Mouse (Mus musculus): ENCODE measurements around the gene Loxl1. TPM values are rescaled to one million over a fixed set of nuclear protein-coding genes. Genes with fewer than 3 reads are reported as not detected.
"Not testable (repeated sequence)": the region's sequence is repeated elsewhere in the genome, so short reads cannot be mapped to it uniquely, and the experiment has no call there.

Loxl1 gene
- total RNA-seq, 1 experiment from 2014 or later: not detected

DNA sequence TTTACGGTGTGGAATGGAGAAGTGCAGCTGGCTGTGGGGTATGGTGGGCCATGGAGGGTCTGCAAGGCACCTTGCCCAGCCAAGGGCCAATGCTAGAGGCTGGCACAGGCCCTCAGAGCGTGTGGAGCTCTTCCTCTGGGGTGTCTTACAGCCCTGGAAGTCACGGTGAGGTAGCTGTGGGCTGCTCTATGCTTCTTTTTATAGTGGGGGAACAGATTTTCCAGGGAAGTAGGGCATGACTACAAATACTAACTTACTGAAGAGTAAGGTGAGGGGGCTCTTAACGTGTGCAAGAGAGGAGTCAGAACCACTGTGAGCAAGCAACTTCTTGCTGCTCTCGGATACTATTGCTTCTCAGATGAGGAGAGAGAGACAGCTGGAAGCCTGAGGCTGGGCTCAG, 50.5 kb downstream of the Loxl1 start:
- no peak for ATAC-seq (ENCODE audit: extremely low read depth, insufficient number of reproducible peaks, low FRiP score, poor library complexity, severe bottlenecking)

DNA sequence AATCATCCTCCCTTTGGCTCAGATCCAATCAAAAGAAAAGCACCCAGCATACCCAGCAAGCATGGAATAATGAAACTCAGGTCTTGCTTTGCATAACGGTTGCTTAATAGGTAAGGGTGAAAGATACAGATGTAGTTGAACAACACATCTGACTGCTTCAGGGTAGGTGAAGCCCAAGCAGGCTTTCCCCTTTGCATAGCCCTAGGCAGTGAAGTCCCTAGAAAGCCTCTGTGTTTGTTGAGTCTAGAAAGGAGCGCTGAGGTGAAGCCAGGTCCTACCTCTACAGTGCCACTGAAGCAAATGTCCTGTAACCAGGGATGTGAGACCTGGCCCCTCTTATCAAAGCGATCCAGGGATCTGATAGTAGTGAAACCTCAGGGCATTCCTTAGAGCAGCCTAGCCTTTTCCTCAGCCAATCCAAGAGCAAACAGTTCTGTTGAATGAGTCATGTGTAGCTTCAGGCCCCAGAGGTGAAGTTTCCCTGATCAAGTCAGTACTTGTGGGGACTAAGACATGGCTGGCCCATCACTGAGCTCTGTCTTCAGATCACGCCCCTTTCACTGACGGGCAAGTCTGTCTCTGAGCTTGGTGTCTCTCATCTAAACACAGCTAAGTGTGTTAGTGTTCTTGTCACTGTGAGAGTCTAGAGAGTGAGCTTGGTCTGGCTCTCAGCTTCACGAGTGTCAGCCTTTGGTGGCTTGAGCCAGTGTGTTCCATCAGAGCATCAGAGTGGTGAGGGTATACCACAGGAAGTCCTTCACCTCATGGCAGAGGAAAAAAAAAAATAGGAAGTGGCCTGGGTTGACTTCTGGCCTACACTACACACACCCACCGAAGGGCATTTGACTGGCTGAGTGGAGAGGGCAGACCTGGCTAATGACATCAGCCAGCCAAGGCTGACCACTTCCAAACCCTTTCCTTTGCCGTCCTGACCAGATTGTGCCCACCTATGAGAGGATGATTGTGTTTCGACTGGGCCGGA, 57.0 kb downstream of the Loxl1 start:
- ATAC-seq (ENCODE audit: extremely low read depth, insufficient number of reproducible peaks, low FRiP score, poor library complexity, severe bottlenecking): no peak

DNA sequence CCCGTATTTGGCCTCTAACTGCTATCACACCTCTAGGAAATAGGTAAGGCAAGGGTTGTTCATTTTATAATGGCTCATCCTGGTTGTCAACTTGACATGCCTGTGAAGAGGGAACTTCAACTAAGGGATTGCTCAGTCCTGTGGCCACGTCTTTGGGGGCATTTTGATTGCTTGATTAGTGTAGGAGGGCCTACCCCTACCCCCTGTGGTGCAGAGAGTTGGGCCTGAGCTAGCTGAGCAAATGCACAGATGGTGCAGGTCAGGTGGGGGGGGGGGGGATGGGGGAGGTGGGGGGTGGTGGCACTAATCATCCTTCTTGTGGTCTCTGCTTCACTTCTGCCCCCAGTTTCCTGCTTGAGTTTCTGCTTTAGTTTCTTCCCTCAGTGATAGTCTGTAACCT, 57.9 kb downstream of the Loxl1 start:
- no peak for ATAC-seq (ENCODE audit: extremely low read depth, insufficient number of reproducible peaks, low FRiP score, poor library complexity, severe bottlenecking)

DNA sequence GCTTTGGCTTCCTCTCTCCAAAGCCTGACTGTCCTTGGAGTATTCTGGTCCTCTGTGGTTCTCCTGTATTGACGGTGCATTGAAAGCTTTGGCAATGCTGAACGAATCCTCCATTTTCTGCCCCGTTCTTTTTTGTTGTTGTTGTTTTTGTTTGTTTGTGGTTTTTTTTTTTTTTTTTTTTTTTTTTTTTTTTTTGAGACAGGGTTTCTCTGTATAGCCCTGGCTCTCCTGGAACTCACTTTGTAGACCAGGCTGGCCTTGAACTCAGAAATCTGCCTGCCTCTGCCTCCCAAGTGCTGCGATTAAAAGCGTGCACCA, 59.2 kb downstream of the Loxl1 start:
- not testable (repeated sequence) for ATAC-seq (ENCODE audit: extremely low read depth, insufficient number of reproducible peaks, low FRiP score, poor library complexity, severe bottlenecking)

DNA sequence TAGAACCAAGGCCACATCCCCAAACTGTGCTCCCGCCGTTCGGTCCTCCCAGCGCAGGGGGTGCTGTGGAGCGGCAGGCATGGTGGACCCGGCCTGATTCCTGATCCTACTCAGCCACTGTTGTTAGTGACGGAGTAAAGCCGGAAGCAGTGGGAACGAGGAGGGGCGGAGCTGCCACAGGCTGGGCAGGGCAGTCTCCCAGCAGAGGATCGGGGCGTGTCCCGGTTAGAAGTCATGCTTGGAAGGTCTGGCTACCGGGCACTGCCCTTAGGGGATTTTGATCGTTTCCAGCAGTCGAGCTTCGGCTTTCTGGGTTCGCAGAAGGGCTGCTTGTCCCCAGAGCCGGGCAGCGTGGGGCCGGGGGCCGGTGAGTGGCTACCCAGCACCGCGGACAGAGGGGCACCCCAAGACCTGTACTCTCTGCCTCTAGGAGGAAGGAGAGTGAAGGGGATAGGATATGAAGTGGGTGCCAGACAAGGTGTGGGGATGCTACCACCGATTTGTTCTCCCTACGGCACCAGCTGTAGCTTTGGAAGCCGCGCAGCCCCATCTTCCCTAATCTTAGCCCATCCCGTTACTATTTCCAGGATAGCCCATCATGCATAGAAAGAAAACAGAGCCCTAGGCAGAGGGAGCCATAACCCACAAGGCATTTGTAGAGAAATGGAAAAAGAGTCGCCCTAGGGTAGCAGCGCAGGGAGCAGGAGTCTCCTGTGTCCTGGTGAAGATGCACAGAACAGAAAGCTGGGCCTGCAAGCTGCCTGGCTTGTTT, 59.8 kb downstream of the Loxl1 start, which contains the start of gene Stoml1:
Gene Stoml1 (plus strand): TSS at position 132 of the 772 bp plus-strand sequence.
- ATAC-seq (ENCODE audit: extremely low read depth, insufficient number of reproducible peaks, low FRiP score, poor library complexity, severe bottlenecking): peak; percentile 92

DNA sequence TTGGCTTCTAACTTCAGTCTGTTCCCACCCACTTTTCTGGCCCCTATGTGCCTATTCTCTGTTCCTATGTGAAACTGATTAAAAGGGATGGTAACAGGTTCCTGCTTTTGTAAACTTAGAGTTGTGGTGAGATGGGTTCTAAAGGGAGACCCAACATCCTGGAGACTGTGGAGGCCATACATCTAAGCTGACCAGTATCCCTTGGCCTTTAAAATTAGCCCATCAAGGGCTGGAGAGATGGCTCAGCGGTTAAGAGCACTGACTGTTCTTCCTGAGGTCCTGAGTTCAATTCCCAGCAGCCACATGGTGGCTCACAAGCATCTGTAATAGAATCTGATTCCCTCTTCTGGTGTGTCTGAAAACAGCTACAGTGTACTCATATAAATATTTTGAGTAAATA, 62.3 kb downstream of the Loxl1 start:
- ATAC-seq (ENCODE audit: extremely low read depth, insufficient number of reproducible peaks, low FRiP score, poor library complexity, severe bottlenecking): not testable (repeated sequence)

DNA sequence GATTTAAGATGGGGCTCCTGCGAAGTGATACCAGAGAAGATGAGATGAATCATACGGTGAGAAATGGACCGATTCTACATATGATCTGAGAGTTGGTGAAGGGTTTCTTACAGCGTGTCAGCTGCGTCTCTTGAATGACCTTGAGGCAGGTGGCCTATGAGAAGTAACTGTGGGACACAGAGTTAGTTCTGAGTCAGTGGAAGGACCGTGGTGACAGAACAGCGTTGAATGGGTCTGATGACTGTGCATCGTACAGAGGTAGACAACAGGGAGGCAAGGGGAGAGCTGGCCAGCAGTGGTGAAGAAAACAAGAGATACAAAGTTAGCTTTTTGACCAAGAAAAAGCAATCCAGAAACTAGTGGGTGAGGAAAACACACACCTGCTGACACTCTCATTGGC, 62.7 kb downstream of the Loxl1 start:
- ATAC-seq (ENCODE audit: extremely low read depth, insufficient number of reproducible peaks, low FRiP score, poor library complexity, severe bottlenecking): no peak

DNA sequence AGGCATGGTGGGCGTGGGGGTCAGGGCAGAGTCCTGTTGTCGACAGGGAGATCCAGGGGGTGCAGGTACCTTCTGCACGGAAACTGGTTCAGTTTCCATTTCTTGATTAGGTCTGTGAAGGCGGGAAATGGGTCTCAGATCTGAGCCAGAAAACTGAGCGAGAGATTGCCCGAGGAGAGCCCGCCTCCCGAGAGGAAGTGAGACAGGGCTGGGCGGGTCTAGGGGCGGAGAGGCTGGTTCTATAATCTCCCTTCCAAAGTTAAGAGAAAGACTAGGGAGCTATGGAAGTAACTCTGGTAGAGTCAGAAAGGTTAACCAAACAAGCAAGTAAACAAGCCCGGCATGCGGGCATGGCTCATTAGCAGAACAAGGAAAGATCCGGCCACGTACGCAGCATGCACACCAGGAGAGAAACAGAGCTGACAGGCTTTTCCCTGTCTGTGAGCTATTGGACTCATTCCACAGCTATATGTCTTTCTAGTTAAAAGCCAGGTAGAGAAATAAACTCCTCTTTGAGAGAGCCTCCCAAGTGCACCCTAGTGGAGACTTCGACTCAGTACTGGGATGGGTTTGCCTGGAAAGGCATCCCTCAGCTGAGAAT, 63.3 kb downstream of the Loxl1 start, which contains the start of gene Pml:
Gene Pml (minus strand): TSS at position 195 of the 601 bp plus-strand sequence.
- ATAC-seq (ENCODE audit: extremely low read depth, insufficient number of reproducible peaks, low FRiP score, poor library complexity, severe bottlenecking): peak; percentile 20; the same call in 1 of the 2 replicates

DNA sequence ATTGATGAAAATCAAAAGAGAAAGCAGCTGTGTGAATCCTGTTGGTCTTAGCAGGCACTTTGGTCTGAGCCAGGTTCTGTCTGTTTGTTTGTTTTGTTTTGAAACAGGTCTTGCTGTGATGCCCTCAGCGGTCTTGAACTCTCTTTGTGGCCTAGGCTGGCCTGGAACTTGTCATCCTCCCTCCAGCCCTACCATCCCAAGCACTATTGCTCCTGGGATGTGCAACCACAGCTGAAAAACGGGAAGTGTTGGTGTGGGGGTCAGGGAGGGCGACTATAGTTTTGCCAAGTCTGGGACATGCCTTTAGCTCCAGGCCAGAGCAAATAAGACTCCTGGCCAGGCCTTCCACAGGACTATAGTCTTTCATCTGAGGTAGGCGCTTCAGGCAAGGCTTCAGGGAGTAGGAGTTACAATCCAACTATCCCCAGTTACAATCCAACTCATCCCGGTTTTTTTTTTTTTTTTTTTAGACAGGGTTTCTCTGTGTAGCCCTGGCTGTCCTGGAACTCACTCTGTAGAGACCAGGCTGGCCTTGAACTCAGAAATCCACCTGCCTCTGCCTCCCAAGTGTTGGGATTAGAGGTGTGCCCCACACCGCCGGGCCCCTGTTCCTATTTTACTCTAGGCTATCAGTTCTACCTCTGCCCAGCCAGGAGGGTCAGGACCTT, 64.1 kb downstream of the Loxl1 start:
- ATAC-seq (ENCODE audit: extremely low read depth, insufficient number of reproducible peaks, low FRiP score, poor library complexity, severe bottlenecking): no peak

DNA sequence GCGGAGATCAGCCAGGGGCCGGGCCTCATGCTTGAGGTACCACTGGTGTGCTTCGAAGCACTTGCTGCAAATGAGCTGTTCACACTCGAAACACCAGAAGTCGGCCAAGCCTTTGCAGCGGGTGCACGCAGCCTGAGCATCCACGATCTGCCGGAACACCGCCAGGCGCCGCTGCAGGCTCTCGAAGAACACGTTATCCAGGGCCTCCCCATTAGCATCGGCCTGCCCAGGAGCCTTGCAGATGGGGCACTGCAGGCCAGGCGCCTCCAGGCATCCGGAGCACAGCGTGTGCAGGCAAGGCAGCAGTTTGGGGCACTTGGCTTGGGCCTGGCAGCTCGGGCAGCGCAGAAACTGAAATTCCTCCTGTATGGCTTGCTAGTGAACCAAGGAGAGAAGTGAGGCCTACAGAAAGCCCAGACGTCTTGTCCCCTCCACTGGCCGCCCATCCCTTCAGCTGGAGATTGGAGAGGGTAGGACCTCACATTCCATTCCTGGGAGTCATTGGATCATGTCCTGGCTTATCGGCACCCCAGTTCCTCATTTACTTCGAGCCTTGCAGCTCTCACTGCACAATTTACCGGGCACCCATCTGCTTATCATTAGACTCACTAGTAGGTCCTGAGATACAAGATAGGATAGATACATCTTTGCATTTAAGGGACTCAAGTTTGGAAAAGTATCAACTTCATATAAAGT, 65.8 kb downstream of the Loxl1 start:
- ATAC-seq (ENCODE audit: extremely low read depth, insufficient number of reproducible peaks, low FRiP score, poor library complexity, severe bottlenecking): peak; percentile 82

DNA sequence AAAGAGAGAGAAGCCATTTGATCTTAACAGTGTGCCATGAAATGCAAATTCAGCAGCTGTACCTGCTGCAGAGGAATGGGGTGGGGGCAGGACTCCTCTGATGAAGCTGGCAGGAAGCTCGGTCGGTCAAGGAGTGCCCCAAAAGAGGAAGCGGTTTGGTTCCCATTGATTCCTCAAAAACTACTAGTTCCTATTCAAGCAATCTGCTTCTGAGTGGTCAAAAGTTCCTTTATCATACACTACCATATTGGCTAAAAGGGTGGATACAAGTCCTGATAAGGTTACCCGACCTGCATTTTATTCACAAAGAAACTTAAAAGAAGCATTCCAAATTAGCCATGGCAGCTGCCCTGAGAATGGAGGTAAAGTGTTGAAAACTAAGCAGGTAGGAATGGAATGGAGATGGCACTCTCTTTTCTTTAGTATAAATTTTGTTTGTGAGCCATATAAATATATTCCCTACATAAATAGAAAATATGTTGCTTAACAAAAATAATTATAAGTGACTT, 66.8 kb downstream of the Loxl1 start:
- no peak for ATAC-seq (ENCODE audit: extremely low read depth, insufficient number of reproducible peaks, low FRiP score, poor library complexity, severe bottlenecking)

DNA sequence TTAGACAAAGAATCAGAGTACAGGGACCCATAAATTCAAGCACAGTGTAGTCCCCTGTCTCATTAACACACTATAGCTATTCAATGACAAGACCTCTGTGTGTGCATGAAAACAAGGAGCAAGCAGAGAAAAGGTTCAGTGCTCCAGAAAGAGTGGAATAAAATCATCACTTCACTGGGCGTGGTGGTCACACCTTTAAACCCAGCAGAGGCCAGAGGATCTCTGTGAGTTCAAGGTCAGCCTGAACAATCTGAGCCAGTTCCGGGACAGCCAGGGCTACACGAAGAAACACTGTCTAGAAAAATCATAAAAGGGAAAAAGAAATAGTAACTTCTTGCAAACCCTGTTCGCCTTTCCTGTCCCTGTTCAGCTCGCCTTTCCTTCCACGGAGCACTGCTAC, 69.3 kb downstream of the Loxl1 start:
- ATAC-seq (ENCODE audit: extremely low read depth, insufficient number of reproducible peaks, low FRiP score, poor library complexity, severe bottlenecking): no peak

DNA sequence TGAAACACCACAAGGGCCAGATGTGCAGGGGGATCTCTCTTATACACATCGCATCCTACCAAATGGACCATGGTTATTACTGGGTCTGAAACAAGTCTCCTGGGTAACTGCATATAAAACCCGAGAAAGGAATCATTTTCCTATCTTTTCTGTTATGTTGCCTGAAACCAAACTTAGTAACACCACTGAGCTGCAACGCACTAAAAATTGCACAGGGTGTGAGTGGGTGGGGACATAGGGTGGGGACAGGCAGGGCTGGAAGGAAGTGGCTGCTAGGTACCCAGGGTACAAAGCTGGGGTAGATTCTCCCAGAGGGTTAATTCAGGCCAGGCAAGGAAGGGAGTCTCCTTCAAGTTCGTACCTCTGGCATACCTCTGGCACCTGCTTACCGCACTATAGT, 70.3 kb downstream of the Loxl1 start:
- ATAC-seq (ENCODE audit: extremely low read depth, insufficient number of reproducible peaks, low FRiP score, poor library complexity, severe bottlenecking): no peak

DNA sequence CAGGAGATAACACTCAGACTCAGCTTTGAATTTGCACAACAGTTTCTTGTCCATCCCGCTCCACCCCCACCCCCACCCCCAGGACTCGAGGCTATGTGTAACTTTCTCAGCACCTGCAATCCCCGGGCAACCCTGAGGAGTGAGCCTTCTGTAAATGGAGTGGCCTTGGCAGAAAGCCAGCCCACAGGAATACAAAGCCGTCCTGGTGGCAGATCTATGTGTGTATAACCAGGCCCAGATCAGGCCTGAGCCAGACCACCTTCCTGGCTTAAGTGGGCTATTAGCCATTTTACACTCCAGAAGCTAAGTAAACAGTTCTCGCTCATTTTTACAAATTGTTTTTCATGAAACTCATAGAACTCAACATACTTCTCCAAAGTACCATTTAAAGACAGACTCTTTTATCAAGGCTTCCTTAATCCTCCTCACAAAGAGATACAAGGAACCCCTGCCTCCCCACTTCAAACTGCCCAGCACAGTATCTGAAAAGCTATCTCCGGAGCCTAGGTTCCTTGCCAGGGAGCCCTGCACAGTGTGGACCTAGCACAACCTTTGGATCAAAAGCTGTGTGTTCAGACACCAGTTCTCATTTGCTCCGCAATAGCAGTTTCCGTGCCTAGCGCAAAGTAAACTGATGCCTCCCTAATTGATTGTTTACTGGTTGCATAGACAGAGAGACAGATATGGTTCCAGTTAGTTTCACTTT, 71.1 kb downstream of the Loxl1 start:
- no peak for ATAC-seq (ENCODE audit: extremely low read depth, insufficient number of reproducible peaks, low FRiP score, poor library complexity, severe bottlenecking)
